Comparison of ENCODE assay signal across 8 mouse cellular contexts in genomic region chr12:78205915-78206570, GRCm38 (mm10). TPM values are rescaled to one million over a fixed set of nuclear protein-coding genes. Genes with fewer than 3 reads are reported as not detected.
A peak's percentile ranks its signal among the peaks of the same experiment; 100 is the strongest.
DNase-seq lines count a peak whose midpoint lies in the region; ATAC-seq lines count a peak whose summit lies in the region.

No protein-coding gene starts in this region.

- WGBS in heart, embryonic 12.5 days: 14% methylated on average over 5 of the region's 5 CpGs

- H3K4me1 ChIP-seq in heart, embryonic 12.5 days (replicated peaks): no peaks in the 10 kb centered on the region

- H3K36me3 ChIP-seq in heart, embryonic 12.5 days: no peaks in the 10 kb centered on the region

- intact Hi-C loops in left cerebral cortex, postnatal 14 days (cut with DNase I): loop anchor here (10.0 kb wide), 1 partner anchor 619 kb away; no protein-coding TSS in a partner anchor

- H3K4me2 ChIP-seq in heart, embryonic 12.5 days: no peak overlapping the region

- ATAC-seq in heart, embryonic 12.5 days (ENCODE audit: insufficient number of reproducible peaks, low FRiP score): no peak

- DNase-seq in heart, adult 18-20 months: peak; percentile 58 to 75
- DNase-seq in cerebellum, adult 9-10 months: peak; percentile 78
- DNase-seq in frontal cortex, adult 2 months (ENCODE audit: extremely low spot score in 1 of 2, low spot score in 1 of 2): peak; percentile 18 to 73
- peak; percentile 42 for DNase-seq in hindlimb bud, embryonic 11.5 days (ENCODE audit: extremely low spot score, low read depth, low spot score)
- DNase-seq in left cerebral cortex, postnatal 14 days (ENCODE audit: low spot score in 2 of 2): peak; percentile 40 to 59
- DNase-seq in mesoderm, embryonic 11.5 days (ENCODE audit: low read depth, low spot score): peak; percentile 71
- DNase-seq in right cerebral cortex, postnatal 36 days (ENCODE audit: low spot score in 2 of 2): peak; percentile 3 to 18

- no peak overlapping the region for H3K27ac ChIP-seq in heart, embryonic 12.5 days (ENCODE audit: poor library complexity, severe bottlenecking)

- no peak overlapping the region for H3K9ac ChIP-seq in heart, embryonic 12.5 days

- no peak overlapping the region for H3K4me3 ChIP-seq in heart, embryonic 12.5 days

- H3K27me3 ChIP-seq in heart, embryonic 12.5 days (replicated peaks): no peaks in the 10 kb centered on the region

- no peaks in the 10 kb centered on the region for H3K9me3 ChIP-seq in heart, embryonic 12.5 days (replicated peaks)

RNA-seq across cellular contexts. Expression of gene Gm6657, which starts 12.0 kb away (rescaled TPM):
- total RNA-seq in heart, adult 18-20 months (2021): not detected
- not detected in 2 replicates for polyA plus RNA-seq in heart, embryonic 12.5 days (2016; fragmentation: Nextera tagmentation; extraction: Ambion mirVana)
- not detected in 2 replicates for polyA plus RNA-seq in frontal cortex, adult 2 months (2012; rRNA removed)
- not detected for total RNA-seq in left cerebral cortex, postnatal 14 days (2021)

RNA-seq across cellular contexts. Expression of gene Gphn, which starts 20.1 kb away (rescaled TPM):
- 10 to 100 TPM; 22.1 to 23.3 TPM for total RNA-seq in heart, adult 18-20 months (2021)
- polyA plus RNA-seq in heart, embryonic 12.5 days (2016; fragmentation: Nextera tagmentation; extraction: Ambion mirVana): 12.7 and 12.9 TPM in 2 replicates
- 69.0 and 70.7 TPM in 2 replicates for polyA plus RNA-seq in frontal cortex, adult 2 months (2012; rRNA removed)
- total RNA-seq in left cerebral cortex, postnatal 14 days (2021): 10 to 100 TPM; 68.8 to 71.9 TPM

Comparison
In these comparisons a context has a peak if more than half of its experiments do, and no peak if none do; other contexts are left out.
1. DNase-seq: peak in every context shown above with its lines; median percentile 78 in cerebellum, adult 9-10 months; 71 in mesoderm, embryonic 11.5 days; 66 in heart, adult 18-20 months; 50 in left cerebral cortex, postnatal 14 days; 46 in frontal cortex, adult 2 months; 42 in hindlimb bud, embryonic 11.5 days; 10 in right cerebral cortex, postnatal 36 days.